Mouse (Mus musculus) liver, postnatal 0 days (tissue): ENCODE data around the gene Rasa4. TPM values are rescaled to one million over a fixed set of nuclear protein-coding genes. Genes with fewer than 3 reads are reported as not detected.

Source experiments
- ATAC-seq: fragments of 200-750 bp; cut with Nextera tagmentation; 2 replicates; pipeline ENCODE4 v1.8.0; 2017; ENCODE audit warnings: mild to moderate bottlenecking, moderate library complexity
- DNase-seq: peaks from one replicate; pipeline ENCODE4 v3.0.0-alpha.2; 2016
- H3K27ac ChIP-seq: fragments of 300-500 bp; sonication (generic); 2 replicates; pipeline ENCODE4 v1.5.1; 2014; ENCODE audit warnings: antibody characterized with exemption, moderate library complexity, mild to moderate bottlenecking, low read depth
- H3K27me3 ChIP-seq: fragments of 300-500 bp; sonication (generic); 2 replicates; pipeline ENCODE4 v1.6.1; 2014; ENCODE audit warnings: low read length, control low read depth, mixed read lengths; ENCODE audit not compliant: insufficient read depth
- H3K36me3 ChIP-seq: fragments of 300-500 bp; sonication (generic); replicated peaks from 2 replicates; pipeline ENCODE4 v1.6.1; 2014; ENCODE audit warnings: mild to moderate bottlenecking, control low read depth, low read length, moderate library complexity, mixed read lengths; ENCODE audit not compliant: insufficient read depth
- H3K4me1 ChIP-seq: fragments of 300-500 bp; sonication (generic); 2 replicates; pipeline ENCODE4 v1.6.1; 2014; ENCODE audit warnings: antibody characterized with exemption, mild to moderate bottlenecking, control low read depth; ENCODE audit not compliant: insufficient read depth
- H3K4me2 ChIP-seq: fragments of 300-500 bp; sonication (generic); 2 replicates; pipeline ENCODE4 v1.6.1; 2014; ENCODE audit warnings: low read depth, mild to moderate bottlenecking, low read length, moderate library complexity, mixed read lengths
- H3K4me3 ChIP-seq: fragments of 300-500 bp; sonication (generic); 2 replicates; pipeline ENCODE4 v1.5.1; 2014; ENCODE audit warnings: low read depth, low read length
- H3K9ac ChIP-seq: fragments of 300-500 bp; sonication (generic); replicated peaks from 2 replicates; pipeline ENCODE4 v1.6.1; 2014; ENCODE audit warnings: mild to moderate bottlenecking, moderate library complexity
- H3K9me3 ChIP-seq: fragments of 300-500 bp; sonication (generic); 2 replicates; pipeline ENCODE4 v1.6.1; 2016; ENCODE audit warnings: mild to moderate bottlenecking, control low read depth, low read length, mixed read lengths
- CTCF ChIP-seq: sonication (generic); IDR thresholded peaks from 2 replicates; pipeline ENCODE4 v1.5.1; 2016; ENCODE audit warnings: antibody characterized with exemption, low read depth
- EP300 ChIP-seq: IDR thresholded peaks from 2 replicates; pipeline ENCODE4 v1.6.1; 2016; ENCODE audit warnings: antibody characterized with exemption, low read depth, mild to moderate bottlenecking
- WGBS: fragments of 180-500 bp; shearing (Covaris S2); extraction: QIAGEN DNeasy Blood & Tissue Kit; methylation state at CpG from one replicate; pipeline ENCODE4 v1.1.7; 2014; ENCODE audit not compliant: insufficient replicate concordance; 5-methylcytosine and 5-hydroxymethylcytosine counted together
- polyA plus RNA-seq: library from polyadenylated mRNA; unstranded; fragments of >200 nt; fragmentation: Nextera tagmentation; extraction: Ambion mirVana; gene quantifications from 2 replicates; pipeline ENCODE4 v1.2.1, GENCODE M21; 2015

Gene Rasa4
- polyA plus RNA-seq, 1 experiment from 2014 or later = 2.1 TPM

DNA sequence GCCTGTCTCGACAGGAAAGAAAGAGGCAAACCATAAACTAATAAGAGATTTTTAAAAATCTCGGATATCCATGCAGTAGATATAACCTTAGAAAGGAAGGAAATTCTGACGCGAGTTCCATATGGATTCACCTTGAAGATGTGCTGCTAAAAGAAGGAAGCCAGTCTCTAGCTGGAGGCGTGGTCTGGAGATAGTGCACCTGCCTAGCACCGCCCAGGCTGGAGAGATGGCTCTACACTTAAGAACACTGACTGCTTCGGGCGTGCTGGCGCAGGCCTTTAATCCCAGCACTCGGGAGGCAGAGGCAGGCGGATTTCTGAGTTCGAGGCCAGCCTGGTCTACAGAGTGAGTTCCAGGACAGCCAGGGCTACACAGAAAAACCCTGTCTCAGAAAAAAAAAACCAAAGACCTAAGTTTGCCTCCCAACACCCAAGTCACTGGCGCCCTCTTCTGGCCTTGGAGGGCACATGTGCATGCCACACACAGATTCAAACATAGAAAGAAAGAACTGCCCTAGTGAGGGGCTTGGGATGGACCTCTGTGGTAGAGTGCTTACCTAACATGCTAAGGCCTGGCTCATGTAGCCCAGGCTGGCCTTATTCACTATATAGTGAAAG is 54.0 kb downstream of the Rasa4 start:
- peak overlapping the region; percentile 93; the same call in 1 of the 2 replicates for H3K4me3 ChIP-seq
- H3K4me2 ChIP-seq = peak overlapping the region; percentile 77
- 0 out of 2 replicates have a peak overlapping the region, but pooled peaks have one; percentile 91 for H3K27ac ChIP-seq
- no peak overlapping the region; the same call in 1 of the 2 replicates for H3K9ac ChIP-seq
- H3K27me3 ChIP-seq = no peaks in the 10 kb centered on the region
- no peaks in the 10 kb centered on the region for H3K9me3 ChIP-seq
- WGBS = 51% methylated on average over 13 of the region's 13 CpGs
- TF ChIP-seq EP300 (no peak), CTCF (peak; percentile 83)
- peaks cover 35% of the 10 kb centered on the region for H3K36me3 ChIP-seq
- DNase-seq = peak; percentile 78
- peaks cover 15% of the 10 kb centered on the region for H3K4me1 ChIP-seq
- ATAC-seq = no peak

DNA sequence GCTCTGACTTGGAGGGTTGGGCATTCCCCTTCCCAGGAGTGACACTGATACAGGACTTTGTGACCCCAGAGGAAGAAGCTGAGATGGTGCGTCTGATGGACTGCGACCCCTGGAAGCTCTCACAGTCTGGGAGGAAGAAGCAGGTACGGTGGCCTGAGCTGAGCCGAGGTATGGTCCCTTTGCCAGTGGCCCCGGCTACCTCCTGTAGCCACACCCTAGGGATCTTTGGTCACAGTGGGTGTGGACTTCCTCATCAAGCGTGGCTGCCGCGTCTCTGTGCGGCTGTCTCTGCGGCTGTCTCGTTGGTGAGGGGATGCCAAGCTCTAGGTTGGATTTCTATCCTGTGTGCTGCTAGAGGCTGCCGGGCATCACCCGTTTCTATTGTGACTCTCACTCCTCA is 55.7 kb downstream of the Rasa4 start:
- 0 out of 2 replicates have a peak overlapping the region, but pooled peaks have one; percentile 11 for H3K4me2 ChIP-seq
- TF ChIP-seq EP300 (no peak), CTCF (no peak)
- 74% methylated on average over 13 of the region's 13 CpGs for WGBS
- no peak overlapping the region for H3K4me3 ChIP-seq
- ATAC-seq (no peak), DNase-seq (no peak)
- H3K9me3 ChIP-seq = no peaks in the 10 kb centered on the region; the same call in 1 of the 2 replicates
- no peak overlapping the region for H3K9ac ChIP-seq
- peaks cover 15% of the 10 kb centered on the region for H3K4me1 ChIP-seq
- H3K36me3 ChIP-seq = peaks cover 24% of the 10 kb centered on the region
- H3K27ac ChIP-seq = peak overlapping the region; percentile 58
- H3K27me3 ChIP-seq = no peaks in the 10 kb centered on the region

GRCm38 (mm10) chr5:136140057-136140482 is 56.4 kb downstream of the Rasa4 start:
- Histone ChIP-seq H3K27me3 (no peaks in the 10 kb centered on the region), H3K27ac (0 out of 2 replicates have a peak overlapping the region, but pooled peaks have one; percentile 46), H3K9ac (no peak overlapping the region), H3K9me3 (no peaks in the 10 kb centered on the region; the same call in 1 of the 2 replicates), H3K36me3 (peaks cover 24% of the 10 kb centered on the region), H3K4me3 (no peak overlapping the region), H3K4me1 (peaks cover 13% of the 10 kb centered on the region), H3K4me2 (no peak overlapping the region)
- no peak for DNase-seq
- ATAC-seq = no peak
- 86% methylated on average over 10 of the region's 10 CpGs for WGBS
- TF ChIP-seq CTCF (no peak), EP300 (no peak)

GRCm38 (mm10) chr5:136142746-136143145 is 59.0 kb downstream of the Rasa4 start:
- DNase-seq = no peak
- no peaks in the 10 kb centered on the region; the same call in 1 of the 2 replicates for H3K9me3 ChIP-seq
- no peaks in the 10 kb centered on the region for H3K27me3 ChIP-seq
- H3K27ac ChIP-seq = no peak overlapping the region
- H3K36me3 ChIP-seq = peaks cover 24% of the 10 kb centered on the region
- H3K4me3 ChIP-seq = no peak overlapping the region
- no peak for ATAC-seq
- TF ChIP-seq EP300 = no peak
- peak; percentile 52 for TF ChIP-seq CTCF
- H3K9ac ChIP-seq = no peak overlapping the region
- WGBS = 87% methylated on average over 5 of the region's 5 CpGs
- H3K4me1 ChIP-seq = peaks cover 5% of the 10 kb centered on the region
- H3K4me2 ChIP-seq = no peak overlapping the region

DNA sequence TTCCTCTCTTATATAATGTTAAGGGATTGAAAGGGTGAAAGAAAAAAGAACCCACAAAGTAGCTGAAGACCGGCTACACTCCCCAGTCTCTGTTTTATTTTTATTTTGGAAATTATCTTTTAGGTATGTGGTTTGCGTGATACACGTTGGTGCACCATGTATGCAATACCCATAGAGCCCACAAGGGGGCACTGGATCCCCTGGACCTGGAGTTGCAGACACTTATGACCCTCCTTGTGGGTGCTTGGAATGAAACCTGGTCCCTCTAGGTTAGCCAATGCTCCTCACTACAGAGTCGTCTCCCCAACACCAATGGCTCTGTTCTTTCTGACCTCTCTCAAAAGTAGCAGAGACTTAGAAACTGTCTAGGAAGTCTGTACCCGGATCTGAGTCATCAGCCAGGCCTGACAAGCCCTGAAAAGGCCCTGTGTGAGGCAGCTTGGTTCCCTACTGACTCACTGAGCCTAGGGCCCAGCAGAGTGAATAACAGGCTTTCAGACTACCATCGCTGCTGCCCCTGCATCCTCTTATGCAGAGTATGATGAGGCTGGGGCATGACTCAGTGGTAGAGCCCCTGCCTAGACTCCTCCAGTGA is 59.5 kb downstream of the Rasa4 start:
- Histone ChIP-seq H3K4me2 (no peak overlapping the region), H3K36me3 (peaks cover 24% of the 10 kb centered on the region), H3K9me3 (no peaks in the 10 kb centered on the region; the same call in 1 of the 2 replicates), H3K27ac (no peak overlapping the region), H3K9ac (no peak overlapping the region), H3K4me1 (peaks cover 7% of the 10 kb centered on the region), H3K4me3 (no peak overlapping the region), H3K27me3 (no peaks in the 10 kb centered on the region)
- 81% methylated on average over 6 of the region's 6 CpGs for WGBS
- ATAC-seq = no peak
- no peak for DNase-seq
- TF ChIP-seq CTCF (peak; percentile 61), EP300 (no peak)

- Histone ChIP-seq H3K4me1 (peaks cover 5% of the 10 kb centered on the region), H3K27me3 (no peaks in the 10 kb centered on the region), H3K9me3 (no peaks in the 10 kb centered on the region; the same call in 1 of the 2 replicates), H3K4me3 (no peak overlapping the region), H3K27ac (no peak overlapping the region), H3K9ac (no peak overlapping the region), H3K4me2 (no peak overlapping the region), H3K36me3 (peaks cover 14% of the 10 kb centered on the region)
- peak; percentile 24 for ATAC-seq
- no peak for TF ChIP-seq CTCF
- TF ChIP-seq EP300 = peak; percentile 24; the same call in 1 of the 2 replicates
- WGBS = 53% methylated on average over 12 of the region's 12 CpGs
- DNase-seq = no peak
Observed at GRCm38 (mm10) chr5:136144606-136145430, 61.1 kb downstream of the Rasa4 start.
